Mouse (Mus musculus): ENCODE measurements around the gene Nckap5l. TPM values are rescaled to one million over a fixed set of nuclear protein-coding genes. Genes with fewer than 3 reads are reported as not detected.
"Not testable (repeated sequence)": the region's sequence is repeated elsewhere in the genome, so short reads cannot be mapped to it uniquely, and the experiment has no call there.

Nckap5l gene
- polyA plus RNA-seq, 1 experiment from 2014 or later: 9.5 TPM

GRCm38 (mm10) chr15:99454585-99455279 is 2.8 kb downstream of the Nckap5l start:
- Histone ChIP-seq H3K4me2 (ENCODE audit: low read depth, low read length) (no peak overlapping the region), H3K36me3 (ENCODE audit: control insufficient read depth, insufficient read depth, low read length) (no peaks in the 10 kb centered on the region), H3K27ac (ENCODE audit: low read length) (no peak overlapping the region), H3K9ac (ENCODE audit: low read length) (no peak overlapping the region), H3K27me3 (ENCODE audit: control insufficient read depth, insufficient read depth, low read depth, low read length) (no peaks in the 10 kb centered on the region), H3K4me1 (replicated peaks; ENCODE audit: control insufficient read depth, insufficient read depth, low read length) (peaks cover 49% of the 10 kb centered on the region), H3K9me3 (ENCODE audit: control insufficient read depth, low read length) (no peaks in the 10 kb centered on the region), H3K4me3 (ENCODE audit: low read length) (no peak overlapping the region)
- WGBS: 76% methylated on average over 7 of the region's 7 CpGs
- ATAC-seq (ENCODE audit: low read depth): no peak

- Histone ChIP-seq H3K4me3 (ENCODE audit: low read length) (no peak overlapping the region), H3K27me3 (ENCODE audit: control insufficient read depth, insufficient read depth, low read depth, low read length) (no peaks in the 10 kb centered on the region), H3K9me3 (ENCODE audit: control insufficient read depth, low read length) (no peaks in the 10 kb centered on the region), H3K27ac (ENCODE audit: low read length) (no peak overlapping the region), H3K36me3 (ENCODE audit: control insufficient read depth, insufficient read depth, low read length) (no peaks in the 10 kb centered on the region), H3K4me2 (ENCODE audit: low read depth, low read length) (no peak overlapping the region), H3K9ac (ENCODE audit: low read length) (no peak overlapping the region), H3K4me1 (replicated peaks; ENCODE audit: control insufficient read depth, insufficient read depth, low read length) (peaks cover 59% of the 10 kb centered on the region)
- 54% methylated on average over 11 of the region's 11 CpGs for WGBS
- no peak for ATAC-seq (ENCODE audit: low read depth)
Observed at GRCm38 (mm10) chr15:99453153-99453900, 4.2 kb downstream of the Nckap5l start.

GRCm38 (mm10) chr15:99449751-99450280 is 7.7 kb downstream of the Nckap5l start:
- peaks cover 41% of the 10 kb centered on the region for H3K4me1 ChIP-seq (replicated peaks; ENCODE audit: control insufficient read depth, insufficient read depth, low read length)
- H3K27me3 ChIP-seq (ENCODE audit: control insufficient read depth, insufficient read depth, low read depth, low read length): no peaks in the 10 kb centered on the region
- 57% methylated on average over 8 of the region's 8 CpGs for WGBS
- peak; percentile 9; the same call in 1 of the 2 replicates for ATAC-seq (ENCODE audit: low read depth)
- H3K36me3 ChIP-seq (ENCODE audit: control insufficient read depth, insufficient read depth, low read length): no peaks in the 10 kb centered on the region
- H3K4me3 ChIP-seq (ENCODE audit: low read length): no peak overlapping the region
- H3K9me3 ChIP-seq (ENCODE audit: control insufficient read depth, low read length): no peaks in the 10 kb centered on the region
- no peak overlapping the region for H3K4me2 ChIP-seq (ENCODE audit: low read depth, low read length)
- peak overlapping the region; percentile 28 for H3K27ac ChIP-seq (ENCODE audit: low read length)
- H3K9ac ChIP-seq (ENCODE audit: low read length): peak overlapping the region; percentile 16; the same call in 1 of the 2 replicates

GRCm38 (mm10) chr15:99449131-99449750 is 8.3 kb downstream of the Nckap5l start:
- Histone ChIP-seq H3K4me2 (ENCODE audit: low read depth, low read length) (no peak overlapping the region), H3K27ac (ENCODE audit: low read length) (peak overlapping the region; percentile 28), H3K9ac (ENCODE audit: low read length) (peak overlapping the region; percentile 16; the same call in 1 of the 2 replicates), H3K36me3 (ENCODE audit: control insufficient read depth, insufficient read depth, low read length) (no peaks in the 10 kb centered on the region), H3K9me3 (ENCODE audit: control insufficient read depth, low read length) (no peaks in the 10 kb centered on the region), H3K27me3 (ENCODE audit: control insufficient read depth, insufficient read depth, low read depth, low read length) (no peaks in the 10 kb centered on the region), H3K4me1 (replicated peaks; ENCODE audit: control insufficient read depth, insufficient read depth, low read length) (peaks cover 41% of the 10 kb centered on the region), H3K4me3 (ENCODE audit: low read length) (no peak overlapping the region)
- ATAC-seq (ENCODE audit: low read depth): peak; percentile 67
- 32% methylated on average over 9 of the region's 9 CpGs for WGBS

- not testable (repeated sequence) for H3K27me3 ChIP-seq (ENCODE audit: control insufficient read depth, insufficient read depth, low read depth, low read length); ATAC-seq (ENCODE audit: low read depth); H3K9ac ChIP-seq (ENCODE audit: low read length); H3K4me3 ChIP-seq (ENCODE audit: low read length); H3K9me3 ChIP-seq (ENCODE audit: control insufficient read depth, low read length); H3K36me3 ChIP-seq (ENCODE audit: control insufficient read depth, insufficient read depth, low read length); H3K27ac ChIP-seq (ENCODE audit: low read length); H3K4me2 ChIP-seq (ENCODE audit: low read depth, low read length)
- peaks cover 35% of the 10 kb centered on the region for H3K4me1 ChIP-seq (replicated peaks; ENCODE audit: control insufficient read depth, insufficient read depth, low read length)
- 88% methylated on average over 10 of the region's 10 CpGs for WGBS
Observed at GRCm38 (mm10) chr15:99446136-99446535, 11.4 kb downstream of the Nckap5l start.

GRCm38 (mm10) chr15:99445567-99445966 is 12.0 kb downstream of the Nckap5l start:
- no peaks in the 10 kb centered on the region for H3K9me3 ChIP-seq (ENCODE audit: control insufficient read depth, low read length)
- H3K4me3 ChIP-seq (ENCODE audit: low read length): no peak overlapping the region
- no peak overlapping the region for H3K27ac ChIP-seq (ENCODE audit: low read length)
- H3K9ac ChIP-seq (ENCODE audit: low read length): no peak overlapping the region
- H3K27me3 ChIP-seq (ENCODE audit: control insufficient read depth, insufficient read depth, low read depth, low read length): no peaks in the 10 kb centered on the region
- H3K4me2 ChIP-seq (ENCODE audit: low read depth, low read length): no peak overlapping the region
- no peaks in the 10 kb centered on the region for H3K36me3 ChIP-seq (ENCODE audit: control insufficient read depth, insufficient read depth, low read length)
- peaks cover 38% of the 10 kb centered on the region for H3K4me1 ChIP-seq (replicated peaks; ENCODE audit: control insufficient read depth, insufficient read depth, low read length)
- WGBS: 58% methylated on average over 6 of the region's 6 CpGs
- ATAC-seq (ENCODE audit: low read depth): no peak

GRCm38 (mm10) chr15:99442358-99442757 is 15.2 kb downstream of the Nckap5l start:
- Histone ChIP-seq H3K4me2 (ENCODE audit: low read depth, low read length) (no peak overlapping the region), H3K27ac (ENCODE audit: low read length) (no peak overlapping the region), H3K27me3 (ENCODE audit: control insufficient read depth, insufficient read depth, low read depth, low read length) (no peaks in the 10 kb centered on the region), H3K9ac (ENCODE audit: low read length) (no peak overlapping the region), H3K9me3 (ENCODE audit: control insufficient read depth, low read length) (no peaks in the 10 kb centered on the region), H3K36me3 (ENCODE audit: control insufficient read depth, insufficient read depth, low read length) (no peaks in the 10 kb centered on the region), H3K4me3 (ENCODE audit: low read length) (no peak overlapping the region), H3K4me1 (replicated peaks; ENCODE audit: control insufficient read depth, insufficient read depth, low read length) (peaks cover 36% of the 10 kb centered on the region)
- WGBS: 54% methylated on average over 7 of the region's 7 CpGs
- ATAC-seq (ENCODE audit: low read depth): no peak

GRCm38 (mm10) chr15:99440816-99441457 is 16.6 kb downstream of the Nckap5l start:
- no peaks in the 10 kb centered on the region for H3K27me3 ChIP-seq (ENCODE audit: control insufficient read depth, insufficient read depth, low read depth, low read length)
- H3K4me2 ChIP-seq (ENCODE audit: low read depth, low read length): no peak overlapping the region
- H3K4me1 ChIP-seq (replicated peaks; ENCODE audit: control insufficient read depth, insufficient read depth, low read length): peaks cover 40% of the 10 kb centered on the region
- H3K9me3 ChIP-seq (ENCODE audit: control insufficient read depth, low read length): no peaks in the 10 kb centered on the region
- no peak overlapping the region for H3K4me3 ChIP-seq (ENCODE audit: low read length)
- WGBS: 35% methylated on average over 8 of the region's 8 CpGs
- no peaks in the 10 kb centered on the region for H3K36me3 ChIP-seq (ENCODE audit: control insufficient read depth, insufficient read depth, low read length)
- ATAC-seq (ENCODE audit: low read depth): peak; percentile 14; the same call in 1 of the 2 replicates
- H3K27ac ChIP-seq (ENCODE audit: low read length): peak overlapping the region; percentile 85
- no peak overlapping the region for H3K9ac ChIP-seq (ENCODE audit: low read length)

Data from lung, embryonic 16.5 days (tissue).